Mouse (Mus musculus): ENCODE measurements at regions not wholly inside any gene's neighbourhood (a gene's known extent, or its start where the extent isn't known, plus 50 kb on each side); places are given as distances from the start of the nearest gene placed in this dataset.

GRCm38 (mm10) chr15:5517244-5517966, 273.4 kb upstream of the Ptger4 start:
- TF ChIP-seq CTCF (conservative IDR thresholded peaks at IDR 0.05; ENCODE audit: insufficient read depth, insufficient read length, low read depth, low read length) (no peak), POLR2A (IDR thresholded peaks at IDR 0.05; ENCODE audit: low read depth, low read length) (no peak)

Data from kidney, adult 2 months (tissue).